Mouse (Mus musculus) splenic B cell, adult 2 months (primary cell): ENCODE data around the gene Otog.
A peak's percentile ranks its signal among the peaks of the same experiment; 100 is the strongest.

ENCODE experiments used
- DNase-seq: peaks from one replicate; pipeline ENCODE4 v3.0.0-alpha.2; 2011; ENCODE audit warnings: low read depth, low spot score
- H3K27me3 ChIP-seq: 2 replicates; pipeline ENCODE4 v1.6.1; 2012; ENCODE audit warnings: mild to moderate bottlenecking, low read length, moderate library complexity, mixed read lengths; ENCODE audit not compliant: control insufficient read depth, poor library complexity, insufficient read depth, severe bottlenecking
- H3K36me3 ChIP-seq: 2 replicates; pipeline ENCODE4 v1.6.1; 2012; ENCODE audit warnings: mild to moderate bottlenecking, low read length, moderate library complexity, mixed read lengths; ENCODE audit not compliant: control insufficient read depth, poor library complexity, insufficient read depth, severe bottlenecking

The Otog gene

DNA sequence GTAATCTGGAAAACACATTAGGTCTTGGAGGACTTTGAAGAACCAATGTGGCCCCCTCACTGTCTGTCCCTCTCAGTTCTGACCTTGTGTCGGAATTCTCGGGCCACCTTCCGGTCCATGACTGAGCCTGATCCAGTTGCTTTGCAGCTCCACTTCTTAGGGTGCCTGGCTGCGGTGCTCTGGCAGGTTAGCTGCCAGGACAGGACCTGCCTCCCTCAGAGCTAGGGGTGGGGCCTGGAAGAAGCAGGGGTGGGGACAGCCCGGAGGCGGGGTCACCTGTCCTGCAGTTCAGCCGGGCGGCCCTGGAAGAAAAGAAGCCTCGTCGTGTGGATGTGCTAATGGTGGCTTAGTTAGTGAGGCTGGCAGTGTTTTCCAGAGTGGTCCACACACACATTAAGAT is 2.4 kb upstream of the Otog start, which contains the start of gene Ush1c:
Gene Ush1c (minus strand): TSS at position 158 of the 400 bp plus-strand sequence.
- no peak for DNase-seq
- Histone ChIP-seq H3K27me3 (no peaks in the 10 kb centered on the region), H3K36me3 (no peaks in the 10 kb centered on the region)

DNA sequence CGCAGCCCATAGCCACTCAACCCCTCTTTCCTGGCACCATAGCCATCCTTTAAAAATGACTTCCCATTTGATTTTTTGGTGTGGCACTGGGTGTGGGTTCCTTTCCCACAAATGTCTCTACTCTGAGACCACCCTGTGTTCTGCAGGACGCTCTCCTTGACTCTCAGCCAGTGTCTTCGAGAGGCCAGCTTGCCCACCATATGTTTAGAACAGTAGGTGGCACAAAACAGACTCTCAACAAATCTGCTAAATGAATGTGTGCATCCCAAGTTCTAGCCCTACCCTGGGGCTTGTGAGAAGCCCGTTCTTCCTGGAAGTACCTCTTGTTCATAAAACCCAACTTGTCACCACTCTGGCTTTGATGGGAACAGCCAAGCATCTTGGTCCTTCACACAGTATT is 696 bp upstream of the Otog start:
- no peak for DNase-seq
- Histone ChIP-seq H3K27me3 (no peaks in the 10 kb centered on the region), H3K36me3 (no peaks in the 10 kb centered on the region)

- Histone ChIP-seq H3K27me3 (no peaks in the 10 kb centered on the region), H3K36me3 (no peaks in the 10 kb centered on the region)
- DNase-seq, result no peak
Measured at GRCm38 (mm10) chr7:46246876-46247275, 6.1 kb downstream of the Otog start.

DNA sequence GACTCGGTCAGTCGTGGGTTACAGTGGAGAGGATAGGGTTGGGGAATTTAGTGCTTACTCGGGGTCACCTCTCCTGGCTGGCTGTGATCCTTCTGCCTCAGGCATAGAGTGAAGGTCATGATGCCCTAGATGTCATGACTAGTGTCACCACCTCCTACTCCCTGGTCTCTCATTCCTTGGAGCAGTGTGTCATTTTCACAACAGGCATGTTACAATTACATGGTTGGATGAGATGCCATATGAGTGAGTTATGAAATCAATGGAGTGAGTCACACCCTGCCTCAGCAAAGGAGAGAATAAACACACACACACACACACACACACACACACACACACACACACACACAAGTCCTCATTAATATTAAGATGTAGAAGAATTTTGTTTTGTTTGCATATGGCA is 6.8 kb downstream of the Otog start:
- DNase-seq, result no peak
- Histone ChIP-seq H3K36me3 (no peaks in the 10 kb centered on the region), H3K27me3 (no peaks in the 10 kb centered on the region)

DNA sequence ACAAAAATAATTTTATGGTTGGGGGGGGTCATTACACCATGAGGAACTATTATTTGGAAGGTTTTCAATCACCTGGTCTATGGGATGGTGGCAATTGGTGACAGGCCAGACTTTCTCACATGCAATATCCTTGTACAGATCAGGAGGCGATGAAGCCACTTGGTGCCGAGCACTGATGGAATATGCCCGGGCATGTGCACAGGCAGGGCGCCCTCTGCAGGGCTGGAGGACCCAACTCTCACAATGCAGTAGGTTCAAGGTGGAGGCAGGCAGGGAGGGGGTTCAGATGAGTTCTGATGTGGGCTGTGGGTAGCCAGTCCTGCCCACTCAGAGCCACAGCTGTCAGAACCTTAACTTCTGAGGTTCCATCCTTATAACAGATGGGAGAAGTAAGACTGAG is 11.1 kb downstream of the Otog start:
- DNase-seq, result peak; percentile 6
- Histone ChIP-seq H3K27me3 (no peaks in the 10 kb centered on the region), H3K36me3 (no peaks in the 10 kb centered on the region)

- DNase-seq, result no peak
- Histone ChIP-seq H3K36me3 (no peaks in the 10 kb centered on the region), H3K27me3 (no peaks in the 10 kb centered on the region)
Measured at GRCm38 (mm10) chr7:46276156-46276555, 35.4 kb downstream of the Otog start.

DNA sequence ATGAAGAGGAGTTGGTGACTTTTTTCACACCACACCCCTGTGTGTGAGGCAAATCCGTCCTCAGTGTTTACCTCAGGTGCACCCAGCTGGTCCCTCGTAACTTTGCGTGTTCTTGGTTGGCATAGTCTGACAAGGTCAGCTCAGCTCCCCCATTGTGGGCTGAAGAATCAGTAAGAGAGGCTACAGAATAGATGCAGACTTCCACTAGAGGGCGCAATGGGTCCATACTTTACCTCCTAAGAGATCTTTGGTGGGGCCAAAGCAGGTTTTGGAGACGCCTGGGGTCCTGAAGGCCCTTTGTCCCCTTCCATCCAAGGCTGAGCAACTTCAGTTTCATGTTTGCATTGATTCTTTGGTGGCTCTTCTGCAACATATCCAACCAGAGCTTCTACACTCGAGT is 39.2 kb downstream of the Otog start:
- no peaks in the 10 kb centered on the region for H3K27me3 ChIP-seq
- H3K36me3 ChIP-seq, result no peaks in the 10 kb centered on the region
- peak; percentile 85 for DNase-seq

DNA sequence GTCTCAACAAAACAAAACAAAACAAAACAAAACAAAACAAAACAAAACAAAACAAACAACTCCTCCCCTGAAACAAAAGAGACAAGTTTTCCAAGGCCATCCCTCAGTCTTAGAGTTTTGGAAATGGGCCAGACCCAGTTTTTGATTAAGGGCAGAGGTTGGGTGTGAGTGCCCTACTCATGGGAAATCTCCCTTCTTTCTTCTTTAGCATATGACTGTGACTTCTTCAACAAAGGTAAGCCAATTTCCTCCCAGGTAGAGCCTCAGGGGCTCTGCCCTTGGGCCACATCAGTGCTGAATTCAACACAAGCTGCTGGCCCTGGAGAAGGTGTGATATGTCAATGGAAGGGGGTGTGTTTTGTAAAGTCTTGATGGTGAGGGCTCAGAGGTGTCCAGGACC is 40.1 kb downstream of the Otog start:
- no peak for DNase-seq
- Histone ChIP-seq H3K27me3 (no peaks in the 10 kb centered on the region), H3K36me3 (no peaks in the 10 kb centered on the region)

DNA sequence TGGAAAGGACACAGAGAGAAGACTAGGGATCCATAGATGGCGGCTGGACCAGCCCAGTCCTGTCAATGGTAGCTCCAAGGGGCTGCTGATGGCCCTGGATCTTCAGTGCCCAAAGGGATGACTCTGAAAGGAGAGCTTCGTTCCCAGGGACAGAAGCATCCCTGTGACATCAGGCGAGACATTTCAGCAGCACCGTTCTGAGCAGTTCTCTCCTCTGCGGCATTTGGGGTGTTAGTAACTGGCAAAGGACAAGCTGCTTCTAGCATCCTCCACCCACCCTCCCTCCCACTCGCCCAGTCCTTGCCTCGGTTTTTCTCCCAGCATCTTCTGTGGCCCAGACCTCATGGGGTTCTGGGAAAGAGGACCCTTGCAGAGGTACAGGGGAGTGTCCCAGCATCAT is 41.5 kb downstream of the Otog start:
- DNase-seq, result no peak
- Histone ChIP-seq H3K27me3 (no peaks in the 10 kb centered on the region), H3K36me3 (no peaks in the 10 kb centered on the region)

DNA sequence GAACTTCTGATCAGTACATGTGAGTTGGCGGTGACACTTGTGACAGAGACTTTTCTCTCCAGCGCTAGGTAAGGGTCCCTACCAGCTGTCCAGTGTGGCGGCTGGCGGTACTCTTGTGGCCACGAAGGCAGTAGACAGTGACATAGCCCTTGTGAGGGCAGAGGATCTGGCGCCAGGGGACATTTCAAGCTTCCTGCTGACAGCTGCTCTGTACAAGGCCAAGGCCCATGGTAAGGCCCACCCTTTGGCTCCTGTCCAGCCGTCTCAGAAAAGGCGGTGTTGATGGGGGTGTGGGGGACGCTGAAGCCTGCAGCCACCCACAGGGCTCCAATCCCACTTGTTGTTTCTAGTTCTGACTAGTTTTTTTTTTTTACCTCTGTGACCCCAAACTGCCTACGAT is 42.9 kb downstream of the Otog start:
- DNase-seq, result no peak
- no peaks in the 10 kb centered on the region for H3K36me3 ChIP-seq
- H3K27me3 ChIP-seq, result no peaks in the 10 kb centered on the region

- no peak for DNase-seq
- Histone ChIP-seq H3K36me3 (no peaks in the 10 kb centered on the region), H3K27me3 (no peaks in the 10 kb centered on the region)
Measured at GRCm38 (mm10) chr7:46285161-46285839, 44.5 kb downstream of the Otog start.

- no peaks in the 10 kb centered on the region for H3K27me3 ChIP-seq
- no peaks in the 10 kb centered on the region for H3K36me3 ChIP-seq
- no peak for DNase-seq
Measured at GRCm38 (mm10) chr7:46286391-46286790, 45.6 kb downstream of the Otog start.

DNA sequence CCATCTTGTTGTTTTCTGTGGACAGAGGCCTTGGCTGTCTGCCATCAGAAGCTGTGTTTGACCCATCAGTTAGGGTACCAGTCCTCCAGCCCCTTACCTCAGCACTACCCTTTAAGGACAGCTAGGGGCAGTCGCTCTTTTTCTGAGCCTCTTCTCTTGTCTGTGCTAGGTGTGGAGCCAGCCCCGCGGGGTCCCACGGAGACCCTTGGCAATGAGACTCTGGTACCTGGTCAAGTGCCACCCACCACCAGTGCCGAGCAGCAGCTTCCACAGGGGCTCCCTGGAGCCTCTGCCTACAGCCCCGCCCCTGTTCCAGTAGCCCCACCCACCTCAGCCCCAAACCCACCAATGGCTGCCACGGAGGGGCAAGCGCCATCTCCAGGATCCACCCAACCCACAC is 46.3 kb downstream of the Otog start:
- no peak for DNase-seq
- H3K27me3 ChIP-seq, result no peaks in the 10 kb centered on the region
- no peaks in the 10 kb centered on the region for H3K36me3 ChIP-seq

DNA sequence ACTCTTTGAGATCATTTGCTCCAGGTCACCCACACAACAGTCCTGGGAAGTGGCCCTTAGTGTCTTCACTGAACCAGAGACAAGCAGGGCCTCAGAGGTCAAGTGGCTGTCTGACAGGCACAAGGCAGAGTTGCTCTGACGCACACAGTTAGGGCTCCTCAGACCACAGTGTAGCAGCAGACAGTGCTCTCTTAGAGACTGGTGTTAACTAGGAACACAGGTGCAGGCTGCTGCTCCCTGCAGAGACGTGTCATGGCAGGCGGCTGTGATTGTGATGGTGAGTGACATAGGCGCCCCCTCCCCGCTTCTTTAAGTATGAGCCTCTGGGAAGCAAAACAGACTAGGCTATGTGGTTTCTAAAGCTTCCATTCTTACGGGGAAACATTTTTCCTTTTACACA is 55.5 kb downstream of the Otog start:
- DNase-seq, result no peak
- no peaks in the 10 kb centered on the region for H3K27me3 ChIP-seq
- H3K36me3 ChIP-seq, result no peaks in the 10 kb centered on the region

DNA sequence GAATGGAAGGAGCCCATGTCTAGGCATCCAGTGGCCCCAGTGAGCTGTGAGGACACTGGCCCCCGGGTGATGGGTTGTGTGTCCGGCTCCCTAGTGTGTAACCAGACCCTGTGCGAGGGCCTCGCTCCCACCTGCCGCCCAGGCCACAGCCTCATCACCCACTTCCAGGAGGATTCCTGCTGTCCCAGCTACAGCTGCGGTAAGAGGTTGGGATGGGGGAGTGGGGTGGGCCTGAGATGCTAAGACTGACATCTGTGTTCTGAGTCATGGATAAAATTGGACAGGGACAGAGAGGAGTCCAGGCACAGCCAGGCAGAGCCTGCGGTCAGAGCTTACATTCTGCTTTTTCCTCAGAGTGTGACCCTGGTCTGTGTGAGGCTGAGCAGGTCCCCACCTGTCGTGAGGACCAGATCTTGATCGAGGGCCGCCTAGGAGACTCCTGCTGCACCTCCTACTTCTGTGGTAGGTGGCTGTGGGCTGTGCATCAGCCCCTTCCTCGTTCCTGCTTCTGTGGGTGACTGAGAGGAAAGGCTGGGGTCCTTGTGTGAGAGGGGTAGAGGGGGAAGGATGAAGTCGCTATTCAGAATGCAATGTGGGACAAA is 60.3 kb downstream of the Otog start:
- Histone ChIP-seq H3K27me3 (no peaks in the 10 kb centered on the region), H3K36me3 (no peaks in the 10 kb centered on the region)
- no peak for DNase-seq

GRCm38 (mm10) chr7:46313486-46313885 is 72.7 kb downstream of the Otog start:
- Histone ChIP-seq H3K27me3 (no peaks in the 10 kb centered on the region), H3K36me3 (no peaks in the 10 kb centered on the region)
- no peak for DNase-seq
